Mouse (Mus musculus): ENCODE data around the gene Cish. TPM values are rescaled to one million over a fixed set of nuclear protein-coding genes. Genes with fewer than 3 reads are reported as not detected.
A peak's percentile ranks its signal among the peaks of the same experiment; 100 is the strongest.

Gene Cish
- total RNA-seq, 2 experiments from 2014 or later: 17.8 to 22.5 TPM

GRCm38 (mm10) chr9:107275710-107276109, 20.1 kb upstream of the Cish start:
- DNase-seq (ENCODE audit: low spot score in 2 of 2): no peak

- no peak for DNase-seq (ENCODE audit: low spot score in 2 of 2)
Measured at GRCm38 (mm10) chr9:107277603-107278002, 18.2 kb upstream of the Cish start.

DNA sequence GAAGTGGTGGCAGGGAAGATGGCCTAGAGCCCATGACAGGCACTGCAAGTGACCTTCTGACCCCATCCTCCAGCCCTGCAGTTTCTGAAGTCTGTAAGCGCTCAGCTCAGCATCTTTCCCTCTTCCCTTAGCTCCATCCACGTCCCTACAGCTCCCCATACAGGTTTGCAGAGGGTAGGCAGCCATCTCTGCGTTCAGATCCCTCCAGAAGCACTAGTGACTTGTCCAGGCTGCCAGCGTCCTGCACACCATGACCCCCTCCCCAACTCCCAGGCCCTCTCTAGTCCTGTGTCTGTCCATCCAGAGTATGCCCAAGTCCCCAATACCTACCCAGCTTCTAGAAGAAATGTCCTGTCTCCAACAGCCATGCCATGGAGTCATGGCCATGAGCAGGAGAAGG, 17.7 kb upstream of the Cish start:
- no peak for DNase-seq (ENCODE audit: low spot score in 2 of 2)

GRCm38 (mm10) chr9:107278527-107279377, 17.1 kb upstream of the Cish start:
- no peak for DNase-seq (ENCODE audit: low spot score in 2 of 2)

DNA sequence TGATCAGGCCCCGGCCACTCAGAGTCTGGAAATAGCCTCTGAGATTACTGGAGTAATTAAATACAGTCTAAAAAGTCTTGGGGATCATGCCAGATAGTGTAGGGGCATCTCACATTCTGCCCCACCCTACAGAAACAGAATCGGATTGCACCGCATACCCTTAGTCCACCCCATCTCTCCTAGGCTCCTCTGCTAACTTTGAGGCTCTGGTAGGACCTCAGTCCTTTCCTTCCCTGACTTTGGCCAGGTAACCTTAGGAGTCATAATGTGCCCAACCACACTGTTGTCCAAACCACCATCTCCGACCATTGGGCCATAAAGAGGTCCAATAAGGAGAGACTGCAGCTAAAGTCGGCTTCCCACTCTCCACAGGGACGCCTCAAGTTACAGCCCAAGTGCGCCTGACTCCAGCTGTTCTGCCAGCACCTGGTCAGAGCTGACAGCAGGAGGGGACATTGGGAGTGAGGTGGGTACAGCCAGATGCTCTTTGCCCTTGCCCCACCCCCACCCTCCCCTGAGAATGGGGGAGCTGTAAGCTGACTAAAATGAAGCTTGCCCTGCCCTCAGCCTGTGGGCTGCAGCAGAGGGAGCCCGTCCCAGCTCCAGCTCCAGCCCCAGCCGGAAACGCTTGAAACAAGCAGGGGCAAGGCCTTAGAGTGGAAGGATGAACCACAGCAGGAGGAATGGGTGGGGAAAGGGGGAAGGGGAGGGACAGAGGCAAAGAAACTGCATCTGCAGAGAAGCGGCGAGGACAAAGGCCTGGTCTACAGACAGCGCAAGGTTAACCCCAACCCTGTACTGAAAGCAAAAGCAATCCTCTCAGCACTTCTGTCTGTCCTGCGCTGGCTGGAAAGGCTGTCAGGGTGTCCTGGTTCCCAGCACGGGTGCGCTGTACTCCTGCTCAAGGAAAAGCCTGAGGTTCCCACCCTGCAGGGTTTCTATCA, 16.2 kb upstream of the Cish start:
- no peak for DNase-seq (ENCODE audit: low spot score in 2 of 2)

DNA sequence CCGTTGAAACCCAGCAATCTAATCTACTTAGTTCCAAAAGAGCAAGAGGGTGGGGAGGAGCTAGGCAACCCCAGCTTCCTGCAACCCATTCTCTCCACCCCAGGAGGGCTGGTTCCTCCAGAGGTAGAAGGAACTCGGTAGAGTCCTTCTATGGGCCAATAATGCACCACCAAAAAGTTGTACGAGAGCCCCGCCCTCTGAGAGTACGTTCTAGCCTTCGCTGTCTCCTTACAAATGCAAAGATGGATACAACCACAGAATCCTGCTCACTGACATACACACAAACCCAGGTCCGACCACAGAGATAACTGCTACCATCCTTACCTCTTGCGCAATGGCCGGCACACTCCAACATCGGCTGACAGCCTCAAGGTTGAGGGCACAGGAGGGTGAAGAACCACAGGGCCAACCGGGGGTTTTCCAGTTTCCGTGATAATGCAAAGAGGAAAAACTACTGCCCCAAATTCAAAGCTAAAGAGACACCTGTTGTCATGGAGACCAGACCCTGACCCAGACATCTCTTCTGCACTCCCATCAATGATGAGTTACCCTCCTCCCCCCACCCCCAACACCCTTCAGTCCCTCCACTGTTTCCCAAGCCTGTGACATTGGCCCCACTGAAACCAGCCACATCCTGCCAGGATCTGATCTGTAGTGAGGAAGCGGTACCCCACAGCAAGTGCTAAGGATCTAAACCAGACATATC, 15.4 kb upstream of the Cish start:
- DNase-seq (ENCODE audit: low spot score in 2 of 2): no peak

GRCm38 (mm10) chr9:107281241-107281987, 14.4 kb upstream of the Cish start:
- DNase-seq (ENCODE audit: low spot score in 2 of 2): no peak

- DNase-seq (ENCODE audit: low spot score in 2 of 2): no peak
Measured at GRCm38 (mm10) chr9:107282951-107283350, 12.9 kb upstream of the Cish start.

DNA sequence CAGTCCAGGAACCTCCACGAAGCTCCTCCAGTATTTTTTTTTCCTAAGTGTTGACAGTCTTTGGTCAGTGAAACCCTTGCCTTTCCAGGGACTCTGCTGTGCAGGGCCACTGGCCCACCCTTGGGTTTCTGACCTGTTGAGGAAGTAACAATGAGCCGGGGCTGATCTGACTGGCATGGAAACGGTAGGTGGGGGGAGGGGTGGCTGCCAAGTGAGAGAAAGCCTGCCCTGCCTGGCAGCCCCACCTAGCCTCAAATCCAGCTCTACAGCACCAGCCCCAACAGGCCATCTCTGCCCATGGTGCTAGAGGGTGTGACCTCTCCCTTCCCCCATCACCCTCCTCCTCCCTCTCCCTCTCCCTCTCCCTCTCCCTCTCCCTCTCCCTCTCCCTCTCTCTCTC, 10.8 kb upstream of the Cish start:
- DNase-seq (ENCODE audit: low spot score in 2 of 2): no peak

DNA sequence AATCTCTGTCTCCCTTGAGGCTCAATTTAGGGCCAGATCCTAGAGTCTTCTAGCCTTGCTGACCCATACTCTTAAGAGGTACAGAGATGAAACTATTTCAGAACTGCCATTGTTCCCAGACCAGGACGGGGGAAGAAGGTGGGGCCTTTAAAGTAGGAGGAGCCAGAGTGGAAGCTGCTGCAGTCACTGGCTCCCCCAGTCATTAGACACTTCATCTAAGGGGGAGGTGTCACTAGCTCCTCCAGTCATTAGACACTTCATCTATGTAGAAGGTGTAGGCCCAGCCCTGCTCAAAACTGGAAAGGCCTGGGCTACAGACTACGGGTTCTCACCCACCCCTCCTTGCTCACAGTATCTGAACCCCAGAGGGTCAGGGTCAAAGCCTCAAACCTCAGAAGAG, 8.5 kb upstream of the Cish start:
- DNase-seq (ENCODE audit: low spot score in 2 of 2): no peak

- no peak for DNase-seq (ENCODE audit: low spot score in 2 of 2)
Measured at GRCm38 (mm10) chr9:107288105-107288650, 7.6 kb upstream of the Cish start.

GRCm38 (mm10) chr9:107288711-107289110, 7.1 kb upstream of the Cish start:
- DNase-seq (ENCODE audit: low spot score in 2 of 2): no peak

DNA sequence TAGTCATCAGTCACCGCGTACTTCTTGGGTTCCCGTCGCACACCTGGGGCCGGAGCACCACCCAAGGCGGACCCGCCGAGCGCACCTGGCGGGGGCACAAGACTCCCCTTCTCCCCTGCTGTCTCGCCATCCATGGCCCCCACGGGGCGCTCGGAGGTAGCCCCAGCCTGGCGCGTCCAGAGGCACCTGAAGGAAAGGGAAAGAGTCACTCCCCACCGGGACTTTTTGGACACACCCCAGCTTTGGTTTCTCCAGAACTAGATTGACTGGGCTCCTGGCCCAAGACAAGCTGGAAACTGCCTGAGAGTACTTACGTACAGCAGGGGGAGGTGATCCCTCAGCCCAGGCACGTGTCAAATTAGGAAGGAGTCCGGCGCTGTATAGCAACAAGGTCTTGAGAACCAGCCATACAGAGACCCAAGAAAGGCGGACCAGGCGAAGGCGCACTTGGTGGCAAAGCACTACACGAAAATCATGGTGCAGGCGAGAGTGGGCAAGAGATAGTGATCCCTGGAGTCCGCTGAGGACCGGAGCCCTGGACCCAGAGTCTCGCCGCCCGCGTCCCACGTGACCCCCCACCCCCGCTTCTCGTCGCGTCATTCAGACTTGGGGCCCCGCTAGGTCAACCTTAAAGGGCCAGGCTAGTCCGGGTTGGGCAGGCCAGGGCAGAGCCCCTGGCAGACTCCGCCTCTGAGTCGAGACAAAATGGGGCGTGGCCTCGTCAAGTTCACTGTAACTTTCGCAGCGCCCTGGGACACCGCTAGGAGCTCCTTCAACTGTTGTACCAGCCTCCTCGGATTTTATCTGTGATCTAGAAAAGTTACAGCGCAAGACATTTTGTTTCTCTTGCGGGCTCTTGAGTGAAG, 6.4 kb upstream of the Cish start, which contains the start of gene Mapkapk3:
Gene Mapkapk3, minus strand, starts transcription at position 667 of the 866 bp plus-strand sequence.
- DNase-seq (ENCODE audit: low spot score in 2 of 2): peak; percentile 48 to 68

GRCm38 (mm10) chr9:107290897-107291296, 4.9 kb upstream of the Cish start:
- peak; percentile 60 to 69 for DNase-seq (ENCODE audit: low spot score in 2 of 2)

GRCm38 (mm10) chr9:107294249-107294648, 1.6 kb upstream of the Cish start:
- DNase-seq (ENCODE audit: low spot score in 2 of 2): peak; percentile 56 to 64

GRCm38 (mm10) chr9:107295616-107296015, 210 bp upstream of the Cish start:
- DNase-seq (ENCODE audit: low spot score in 2 of 2): no peak

GRCm38 (mm10) chr9:107296041-107296440, 215 bp downstream of the Cish start:
- no peak for DNase-seq (ENCODE audit: low spot score in 2 of 2)

GRCm38 (mm10) chr9:107296501-107296965, 707 bp downstream of the Cish start:
- peak; percentile 74 to 85 for DNase-seq (ENCODE audit: low spot score in 2 of 2)

DNA sequence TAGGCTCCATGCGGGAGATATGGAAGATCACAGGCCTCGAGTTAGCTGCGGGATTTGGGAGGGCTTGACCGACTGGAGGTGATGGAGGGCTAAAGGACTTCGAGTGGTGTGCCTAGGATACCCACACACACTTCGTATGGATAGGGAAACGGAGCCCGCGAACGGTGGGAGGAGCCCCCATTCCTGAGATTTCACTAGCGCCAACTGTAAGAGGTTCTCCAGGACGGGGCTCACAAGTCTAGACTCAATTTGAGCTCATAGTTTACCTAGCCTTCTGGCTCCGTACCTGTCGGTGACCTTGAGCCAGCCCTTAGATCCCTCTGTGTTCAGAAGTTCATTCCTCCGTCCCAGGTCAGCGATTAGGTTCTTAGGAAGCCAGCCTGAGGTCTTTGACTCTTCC, 1.2 kb downstream of the Cish start:
- DNase-seq (ENCODE audit: low spot score in 2 of 2): no peak
